Mouse (Mus musculus) CH12F3 (cell line): ENCODE results near the gene Birc6.

Experiments
- in situ Hi-C: fragments of 300-500 bp; cut with MboI; formaldehyde crosslinking; loops from 2 replicates; pipeline ENCODE4 v1.14.3; 2020; ENCODE audit warnings: low sequenced_read_pairs

Gene Birc6

DNA sequence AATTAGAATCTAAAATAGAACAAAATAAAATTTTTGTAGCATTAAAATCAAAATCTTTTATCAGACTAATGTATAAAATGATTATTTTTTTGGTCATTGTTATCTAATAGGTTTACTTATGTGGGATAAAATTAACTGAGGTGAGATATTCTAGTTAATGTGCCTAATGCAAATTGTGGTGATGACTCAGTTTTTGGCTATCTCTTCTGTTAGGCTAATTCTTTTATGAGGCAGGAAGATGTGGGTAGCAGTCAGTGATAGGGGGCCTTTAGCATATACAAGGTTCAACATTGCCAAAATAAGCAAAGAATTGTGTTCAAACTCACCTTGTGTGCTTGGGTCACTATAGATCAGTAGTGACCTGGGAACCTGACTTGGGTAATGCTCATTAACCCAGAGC, 178.5 kb downstream of the Birc6 start:
- in situ Hi-C loops, result no loop called here

DNA sequence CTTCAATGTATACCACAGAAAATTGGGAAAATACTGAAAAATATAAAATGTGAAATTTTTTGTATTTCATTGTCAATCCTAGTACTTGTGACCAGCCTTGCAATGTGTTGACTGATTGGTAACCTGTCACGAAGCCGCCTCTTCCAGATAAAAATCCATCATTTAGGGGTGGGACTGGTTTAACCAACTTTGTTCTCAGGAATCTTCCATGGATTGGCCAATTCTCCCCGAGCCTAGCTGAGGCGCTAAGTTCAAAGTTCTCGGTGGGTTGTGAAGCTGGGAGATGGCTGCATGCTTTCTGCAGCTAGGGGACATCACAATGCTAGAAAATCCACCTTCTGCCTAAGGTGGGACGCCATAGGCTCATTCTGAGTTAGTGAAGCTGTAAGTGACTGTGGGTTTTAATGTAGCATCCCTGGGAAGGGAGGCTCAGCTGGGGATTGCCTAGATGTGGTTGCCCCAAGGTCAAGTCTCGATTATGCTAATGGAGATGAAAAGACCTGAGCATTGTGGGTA, 179.6 kb downstream of the Birc6 start:
- in situ Hi-C loops, result no loop called here

DNA sequence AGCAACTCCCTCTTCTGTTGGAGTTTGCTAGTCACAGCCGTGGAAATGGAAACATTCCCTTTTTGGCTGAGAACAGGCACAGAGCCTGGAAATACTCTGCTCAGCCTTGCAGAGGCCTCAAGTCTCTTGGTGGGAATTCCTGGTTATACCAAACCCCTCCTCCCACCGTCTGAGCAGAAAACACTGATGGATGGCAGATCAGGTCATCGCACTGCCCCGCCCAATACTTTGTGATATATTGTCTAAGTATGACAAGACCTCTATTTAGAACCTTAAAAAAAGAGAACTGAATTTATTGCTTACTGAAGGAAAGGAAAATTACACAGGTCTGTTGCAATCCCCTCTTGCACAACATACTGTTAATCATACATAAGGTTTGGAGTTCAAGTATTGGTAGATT, 182.6 kb downstream of the Birc6 start:
- in situ Hi-C loops, result no loop called here

DNA sequence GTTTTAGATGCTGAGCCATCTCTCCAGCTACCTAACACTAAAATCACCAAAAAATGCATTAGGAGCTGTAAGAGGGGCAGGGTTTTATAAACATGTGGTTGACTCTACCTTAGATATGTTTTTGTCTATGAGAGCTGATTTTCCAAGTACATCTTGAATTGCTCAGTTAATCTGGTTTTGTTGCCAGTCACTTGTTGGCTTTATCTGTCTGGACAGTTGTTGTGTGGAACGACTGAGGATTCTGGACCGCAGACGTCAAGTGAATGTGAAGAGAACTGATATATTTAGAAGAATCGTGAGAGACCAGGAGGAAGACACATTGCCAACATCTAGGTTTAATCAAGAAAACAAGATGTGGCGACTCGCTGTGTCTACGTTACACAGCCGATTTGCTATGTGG, 183.5 kb downstream of the Birc6 start:
- in situ Hi-C loops, result no loop called here

DNA sequence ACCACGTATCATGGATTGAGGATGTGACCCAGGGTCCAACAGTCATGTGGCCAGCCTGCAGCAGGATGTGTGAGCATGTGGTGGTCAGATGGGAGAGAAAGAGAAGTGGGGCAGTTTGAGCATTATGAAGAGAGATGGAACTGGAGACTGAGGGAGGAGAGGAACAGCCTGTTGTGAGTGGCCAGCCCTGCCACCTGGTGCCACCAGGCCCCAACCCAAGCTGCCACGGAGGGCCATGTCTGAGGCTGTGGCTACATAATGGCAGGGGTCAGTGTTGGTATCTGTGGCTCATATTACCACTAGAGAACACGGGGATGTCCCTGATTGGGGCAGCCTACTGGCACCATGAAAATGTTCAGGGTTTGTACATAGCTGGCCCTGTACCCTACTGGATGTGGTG, 187.0 kb downstream of the Birc6 start:
- in situ Hi-C loops, result no loop called here

DNA sequence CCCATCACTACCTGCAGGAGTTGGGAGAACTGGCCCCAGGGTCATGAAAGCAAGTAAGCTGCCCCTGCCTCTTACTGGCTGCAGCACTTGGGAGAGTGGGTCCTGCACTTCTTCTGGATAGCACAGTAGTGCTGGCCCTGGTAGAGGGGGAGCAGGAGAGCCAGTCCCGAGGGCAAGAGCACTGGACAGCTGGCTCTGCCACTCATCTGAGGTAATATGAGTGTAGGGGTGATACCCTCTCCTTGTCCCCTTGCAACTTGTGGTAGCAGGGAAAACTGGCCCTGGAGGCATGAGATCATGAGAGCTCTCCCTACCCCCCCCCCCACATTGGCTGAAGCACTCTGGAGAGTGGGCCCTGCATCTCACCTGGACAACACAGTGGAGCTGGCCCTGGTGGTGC, 187.6 kb downstream of the Birc6 start:
- in situ Hi-C loops, result no loop called here

DNA sequence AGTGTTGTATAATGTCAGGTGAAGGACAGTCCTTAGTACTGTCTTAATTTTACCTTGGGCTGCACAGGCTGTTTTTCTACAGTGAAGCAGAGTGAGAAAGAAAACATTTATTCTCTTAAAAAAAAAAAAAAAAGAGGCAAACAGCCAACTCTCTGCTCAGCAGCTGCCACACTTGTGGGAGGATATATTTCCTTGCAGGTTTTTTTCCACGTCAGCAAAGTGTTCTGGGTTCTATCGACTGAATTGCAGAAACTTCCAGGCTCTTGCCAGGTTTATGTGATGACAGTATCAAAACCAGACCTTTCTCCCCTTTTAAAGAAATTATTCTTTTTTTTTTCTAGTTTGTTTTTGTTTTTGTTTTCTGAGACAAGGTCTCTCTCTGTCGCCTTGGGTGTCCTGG, 188.5 kb downstream of the Birc6 start:
- in situ Hi-C loops, result no loop called here

DNA sequence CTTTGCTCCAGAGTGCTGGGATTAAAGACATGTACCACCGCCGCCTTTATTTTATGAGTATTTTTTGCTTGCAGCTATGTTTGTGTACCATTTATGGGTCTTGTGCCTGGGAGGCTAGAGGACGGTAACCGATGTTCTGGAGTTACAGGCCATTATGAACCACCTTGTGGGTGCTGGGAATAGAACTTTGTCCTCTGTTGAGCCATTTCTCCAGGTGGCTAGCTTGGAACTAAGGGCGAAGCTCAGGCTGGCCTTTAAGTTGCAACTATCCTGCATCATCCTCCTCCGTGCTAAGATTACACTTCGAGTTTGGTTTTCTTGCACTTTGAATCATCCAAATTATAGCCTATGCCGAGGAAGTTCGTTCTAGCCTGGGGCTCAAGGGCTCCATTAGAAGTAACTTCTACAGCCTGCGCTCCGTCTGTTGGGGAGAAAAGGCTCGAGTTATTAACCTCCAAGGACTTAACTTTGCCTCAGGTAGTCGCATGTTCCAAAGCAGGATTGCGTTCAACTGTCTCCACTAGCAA, 189.1 kb downstream of the Birc6 start:
- in situ Hi-C loops, result no loop called here

DNA sequence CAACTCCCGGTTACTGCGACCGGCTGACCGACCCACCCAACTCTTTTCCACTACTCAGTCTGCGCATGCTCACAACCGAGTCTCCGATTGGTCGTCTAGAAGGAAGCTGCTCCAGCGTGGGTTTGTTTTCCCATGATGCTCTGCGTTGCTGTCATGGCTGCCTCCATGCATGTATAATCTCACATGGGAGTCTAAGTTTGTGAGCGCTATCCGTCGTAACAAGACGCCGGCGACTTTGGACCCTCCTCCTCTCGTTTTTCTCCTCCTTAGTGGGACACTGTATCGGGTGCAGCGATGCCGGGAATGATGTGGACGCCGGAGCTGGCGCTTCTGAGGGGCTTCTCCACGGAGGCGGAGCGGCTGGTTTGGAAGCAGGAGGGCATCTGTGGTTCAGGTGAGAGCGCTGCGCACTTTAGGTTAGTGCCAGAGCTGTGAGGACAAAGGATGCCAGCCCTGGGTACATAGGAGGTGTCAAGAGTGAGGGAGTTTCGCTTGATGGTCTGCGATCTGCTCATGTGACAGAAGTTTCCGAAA, 189.6 kb downstream of the Birc6 start, which contains the start of gene Ttc27:
TSS of gene Ttc27 (plus strand) at position 115 of the 534 bp plus-strand sequence.
- in situ Hi-C loops, result no loop called here

DNA sequence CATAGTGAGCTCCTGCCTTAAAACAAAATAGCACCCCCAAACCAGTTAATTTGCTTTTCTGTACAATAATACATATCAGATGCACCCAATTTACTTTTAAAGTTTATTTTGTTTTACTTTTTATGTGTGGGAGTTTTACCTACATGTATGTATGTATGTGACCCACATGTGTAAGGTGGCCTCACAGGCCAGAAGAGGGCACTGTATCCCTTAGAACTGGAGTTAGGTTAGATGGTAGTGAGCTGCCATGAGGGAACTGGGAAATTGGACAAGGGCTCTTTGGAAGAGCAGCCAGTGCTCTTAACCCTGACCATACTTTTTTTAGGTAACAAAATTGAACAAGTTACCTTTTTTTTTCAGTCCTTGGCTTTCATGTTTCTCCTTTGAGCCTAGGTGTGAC, 204.8 kb downstream of the Birc6 start:
- in situ Hi-C loops, result loop anchor here (25.0 kb wide), 1 partner anchor 804 kb away; no protein-coding TSS in a partner anchor

DNA sequence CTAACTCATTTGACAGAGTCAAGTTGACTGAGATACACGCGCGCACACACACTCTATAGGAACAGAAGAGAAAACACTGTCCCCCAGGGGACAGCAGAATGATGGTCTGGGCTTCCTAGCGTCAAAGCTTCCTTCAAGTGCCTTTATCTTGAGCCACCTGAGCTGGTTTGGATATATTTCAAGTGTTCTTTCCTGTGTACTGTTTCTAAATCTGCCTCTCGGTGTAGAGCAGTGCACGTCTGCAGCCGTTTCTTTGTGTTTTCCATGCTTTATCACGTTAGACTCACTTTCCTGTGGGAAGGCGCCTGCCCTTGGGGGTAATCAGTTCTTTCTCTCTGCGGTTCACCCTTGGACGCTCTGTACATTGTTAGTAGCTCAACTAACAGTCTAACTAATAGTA, 207.3 kb downstream of the Birc6 start:
- in situ Hi-C loops, result loop anchor here (25.0 kb wide), 1 partner anchor 802 kb away; no protein-coding TSS in a partner anchor

DNA sequence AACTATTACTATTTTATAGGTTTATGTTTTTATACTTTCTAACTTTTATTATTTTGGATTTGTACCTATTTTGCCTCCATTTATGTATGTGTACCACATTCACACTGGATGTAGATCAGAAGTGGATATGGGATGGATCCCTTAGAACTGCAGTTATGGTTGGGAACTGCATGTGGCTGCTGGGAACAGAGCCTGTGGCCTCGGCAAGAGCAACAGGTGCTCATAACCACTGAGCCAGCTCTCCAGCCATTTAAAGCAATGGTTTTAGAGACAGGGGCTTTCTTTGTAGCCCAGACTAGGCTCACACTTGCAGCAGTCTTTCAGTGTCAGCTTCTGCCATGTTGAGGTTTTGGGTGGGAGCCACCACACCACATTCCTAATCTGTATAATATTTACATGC, 221.6 kb downstream of the Birc6 start:
- in situ Hi-C loops, result loop anchor here (25.0 kb wide), 1 partner anchor 788 kb away; no protein-coding TSS in a partner anchor

DNA sequence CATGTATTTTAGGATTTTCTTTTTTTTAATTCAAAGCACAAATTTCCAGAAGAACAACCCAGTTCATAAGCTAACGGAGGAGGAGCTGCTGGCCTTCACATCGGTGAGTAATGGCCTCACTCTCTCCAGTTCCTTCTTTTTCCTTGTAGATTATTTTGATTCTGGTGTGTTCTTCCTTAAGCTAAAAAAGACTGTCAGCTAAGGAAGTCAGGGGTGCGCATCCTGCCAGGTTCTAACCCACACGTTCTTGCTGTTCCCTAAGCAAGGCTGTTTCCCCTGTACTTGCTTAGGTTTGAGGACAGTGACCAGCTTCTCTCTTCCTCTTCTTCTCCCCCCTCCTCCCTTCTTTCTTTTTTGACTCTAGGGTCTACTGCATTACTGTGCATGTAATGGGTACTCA, 222.9 kb downstream of the Birc6 start:
- in situ Hi-C loops, result no loop called here
